Comparison of ENCODE assay signal across 8 mouse cellular contexts in genomic region chr2:117122701-117123337, GRCm38 (mm10). TPM values are rescaled to one million over a fixed set of nuclear protein-coding genes. Genes with fewer than 3 reads are reported as not detected.
DNase-seq lines count a peak whose midpoint lies in the region; ATAC-seq lines count a peak whose summit lies in the region.

No protein-coding gene starts in this region.

- H3K4me1 ChIP-seq in intestine, embryonic 15.5 days (replicated peaks) = peaks cover 4% of the 10 kb centered on the region; the same call in 1 of the 2 replicates
- H3K4me1 ChIP-seq in limb, embryonic 13.5 days = peaks cover 21% of the 10 kb centered on the region
- peaks cover 27% of the 10 kb centered on the region for H3K4me1 ChIP-seq in midbrain, embryonic 14.5 days (ENCODE audit: control insufficient read depth, insufficient read depth, low read length)

- H3K4me3 ChIP-seq in intestine, embryonic 15.5 days (replicated peaks) = peak overlapping the region; percentile 97
- H3K4me3 ChIP-seq in limb, embryonic 13.5 days = peak overlapping the region; percentile 83
- H3K4me3 ChIP-seq in midbrain, embryonic 14.5 days (replicated peaks; ENCODE audit: low read depth, low read length) = peak overlapping the region; percentile 86

- intact Hi-C loops in gastrocnemius, postnatal 14 days (cut with DNase I; ENCODE audit: low total_unique reads) = loop anchor here (10.0 kb wide), 1 partner anchor 62 kb away; no protein-coding TSS in a partner anchor

- H3K27me3 ChIP-seq in intestine, embryonic 15.5 days (replicated peaks) = no peaks in the 10 kb centered on the region
- H3K27me3 ChIP-seq in limb, embryonic 13.5 days = no peaks in the 10 kb centered on the region
- no peaks in the 10 kb centered on the region for H3K27me3 ChIP-seq in midbrain, embryonic 14.5 days (ENCODE audit: control insufficient read depth, insufficient read depth, low read length)

- peak overlapping the region; percentile 65 for H3K4me2 ChIP-seq in intestine, embryonic 15.5 days (replicated peaks)
- peak overlapping the region; percentile 67 for H3K4me2 ChIP-seq in limb, embryonic 13.5 days (replicated peaks)
- peak overlapping the region; percentile 84 for H3K4me2 ChIP-seq in midbrain, embryonic 14.5 days (ENCODE audit: low read length)

- peak overlapping the region; percentile 94 for H3K9ac ChIP-seq in intestine, embryonic 15.5 days
- H3K9ac ChIP-seq in limb, embryonic 13.5 days = peak overlapping the region; percentile 100
- peak overlapping the region; percentile 94 for H3K9ac ChIP-seq in midbrain, embryonic 14.5 days (replicated peaks; ENCODE audit: low read length)

- ATAC-seq in intestine, embryonic 15.5 days = peak; percentile 39
- no peak for ATAC-seq in limb, embryonic 13.5 days (ENCODE audit: low FRiP score, low read depth)
- ATAC-seq in midbrain, embryonic 14.5 days (ENCODE audit: low FRiP score, low TSS enrichment) = peak; percentile 68

- H3K27ac ChIP-seq in intestine, embryonic 15.5 days = peak overlapping the region; percentile 58; the same call in 1 of the 2 replicates
- peak overlapping the region; percentile 33; the same call in 1 of the 2 replicates for H3K27ac ChIP-seq in limb, embryonic 13.5 days
- H3K27ac ChIP-seq in midbrain, embryonic 14.5 days (replicated peaks; ENCODE audit: low read depth, low read length) = no peak overlapping the region

- 1% methylated on average over 17 of the region's 17 CpGs for WGBS in intestine, embryonic 15.5 days
- 3% methylated on average over 17 of the region's 17 CpGs for WGBS in limb, embryonic 13.5 days
- 4% methylated on average over 17 of the region's 17 CpGs for WGBS in midbrain, embryonic 14.5 days

- H3K36me3 ChIP-seq in intestine, embryonic 15.5 days = no peaks in the 10 kb centered on the region
- H3K36me3 ChIP-seq in limb, embryonic 13.5 days = no peaks in the 10 kb centered on the region
- no peaks in the 10 kb centered on the region for H3K36me3 ChIP-seq in midbrain, embryonic 14.5 days (ENCODE audit: control insufficient read depth, insufficient read depth, low read length)

- peak; percentile 28 for DNase-seq in 3134 (ENCODE audit: extremely low read depth, insufficient read length, low spot score)
- DNase-seq in NIH3T3 (ENCODE audit: low read depth) = peak; percentile 76
- peak; percentile 81 to 87 for DNase-seq in cerebellum, postnatal 10 days
- peak; percentile 28 for DNase-seq in gastrocnemius, postnatal 14 days
- DNase-seq in midbrain, embryonic 14.5 days = peak; percentile 85
- DNase-seq in spleen, postnatal 36 days (ENCODE audit: low spot score in 2 of 2) = peak; percentile 65 to 72

- H3K9me3 ChIP-seq in intestine, embryonic 15.5 days = no peaks in the 10 kb centered on the region
- no peaks in the 10 kb centered on the region for H3K9me3 ChIP-seq in limb, embryonic 13.5 days
- no peaks in the 10 kb centered on the region for H3K9me3 ChIP-seq in midbrain, embryonic 14.5 days (ENCODE audit: control insufficient read depth, low read length)

RNA-seq across cellular contexts. Expression of gene Spred1, which starts 1.6 kb away (rescaled TPM):
- total RNA-seq in gastrocnemius, postnatal 14 days (2021) = 10 to 100 TPM; 12.5 to 16.1 TPM
- polyA plus RNA-seq in intestine, embryonic 15.5 days (2015; fragmentation: Nextera tagmentation; extraction: Ambion mirVana) = 10.1 and 13.0 TPM in 2 replicates
- 15.7 and 17.0 TPM in 2 replicates for polyA plus RNA-seq in limb, embryonic 13.5 days (2015; fragmentation: Nextera tagmentation; extraction: Ambion mirVana)
- 18.9 and 19.6 TPM in 2 replicates for polyA plus RNA-seq in midbrain, embryonic 14.5 days (2014; fragmentation: Nextera tagmentation; extraction: Ambion mirVana)

Comparison
In these comparisons a context has a peak if more than half of its experiments do, and no peak if none do; other contexts are left out.
1. DNase-seq: peak in every context shown above with its lines; median percentile 85 in midbrain, embryonic 14.5 days; 84 in cerebellum, postnatal 10 days; 76 in NIH3T3; 68 in spleen, postnatal 36 days; 28 in 3134; 28 in gastrocnemius, postnatal 14 days.